Mouse (Mus musculus): Measurements from ENCODE around the gene Agrn. TPM values are rescaled to one million over a fixed set of nuclear protein-coding genes. Genes with fewer than 3 reads are reported as not detected.

The Agrn gene
- polyA plus RNA-seq, 1 experiment: 98.6 TPM

- WGBS: 79% methylated on average over 30 of the region's 30 CpGs
- TF ChIP-seq POLR2A (IDR thresholded peaks at IDR 0.05; ENCODE audit: low read depth, low read length) (no peak), CTCF (conservative IDR thresholded peaks at IDR 0.05; ENCODE audit: insufficient read depth, insufficient read length, low read depth, low read length) (no peak)
- H3K27me3 ChIP-seq (replicated peaks; ENCODE audit: control insufficient read depth, insufficient read depth, low read length): no peaks in the 10 kb centered on the region
- no peak overlapping the region for H3K4me3 ChIP-seq (ENCODE audit: insufficient read depth, low read depth, low read length)
- no peak overlapping the region for H3K27ac ChIP-seq (ENCODE audit: insufficient read depth, low read depth, low read length)
- peak; percentile 10 for DNase-seq
- no peaks in the 10 kb centered on the region for H3K4me1 ChIP-seq (ENCODE audit: control insufficient read depth, insufficient read depth, low read length)
- no peaks in the 10 kb centered on the region for H3K36me3 ChIP-seq (ENCODE audit: control insufficient read depth, insufficient read depth, low read length)
These were observed 60.8 kb downstream of the Agrn start for GRCm38 (mm10) chr4:156136285-156137100.

GRCm38 (mm10) chr4:156135801-156136200 is 61.5 kb downstream of the Agrn start:
- Histone ChIP-seq H3K4me1 (ENCODE audit: control insufficient read depth, insufficient read depth, low read length) (no peaks in the 10 kb centered on the region), H3K4me3 (ENCODE audit: insufficient read depth, low read depth, low read length) (no peak overlapping the region), H3K36me3 (ENCODE audit: control insufficient read depth, insufficient read depth, low read length) (no peaks in the 10 kb centered on the region), H3K27ac (ENCODE audit: insufficient read depth, low read depth, low read length) (no peak overlapping the region), H3K27me3 (replicated peaks; ENCODE audit: control insufficient read depth, insufficient read depth, low read length) (no peaks in the 10 kb centered on the region)
- 93% methylated on average over 14 of the region's 14 CpGs for WGBS
- DNase-seq: no peak
- TF ChIP-seq POLR2A (IDR thresholded peaks at IDR 0.05; ENCODE audit: low read depth, low read length): no peak
- no peak for TF ChIP-seq CTCF (conservative IDR thresholded peaks at IDR 0.05; ENCODE audit: insufficient read depth, insufficient read length, low read depth, low read length)

GRCm38 (mm10) chr4:156135112-156135511 is 62.2 kb downstream of the Agrn start:
- H3K27me3 ChIP-seq (replicated peaks; ENCODE audit: control insufficient read depth, insufficient read depth, low read length): no peaks in the 10 kb centered on the region
- 90% methylated on average over 13 of the region's 13 CpGs for WGBS
- DNase-seq: no peak
- TF ChIP-seq CTCF (conservative IDR thresholded peaks at IDR 0.05; ENCODE audit: insufficient read depth, insufficient read length, low read depth, low read length): no peak
- TF ChIP-seq POLR2A (IDR thresholded peaks at IDR 0.05; ENCODE audit: low read depth, low read length): no peak
- no peaks in the 10 kb centered on the region for H3K4me1 ChIP-seq (ENCODE audit: control insufficient read depth, insufficient read depth, low read length)
- H3K27ac ChIP-seq (ENCODE audit: insufficient read depth, low read depth, low read length): no peak overlapping the region
- no peaks in the 10 kb centered on the region for H3K36me3 ChIP-seq (ENCODE audit: control insufficient read depth, insufficient read depth, low read length)
- no peak overlapping the region for H3K4me3 ChIP-seq (ENCODE audit: insufficient read depth, low read depth, low read length)

GRCm38 (mm10) chr4:156133943-156134605 is 63.2 kb downstream of the Agrn start:
- DNase-seq: peak; percentile 39
- no peak for TF ChIP-seq CTCF (conservative IDR thresholded peaks at IDR 0.05; ENCODE audit: insufficient read depth, insufficient read length, low read depth, low read length)
- TF ChIP-seq POLR2A (IDR thresholded peaks at IDR 0.05; ENCODE audit: low read depth, low read length): no peak
- WGBS: 68% methylated on average over 12 of the region's 12 CpGs
- H3K27me3 ChIP-seq (replicated peaks; ENCODE audit: control insufficient read depth, insufficient read depth, low read length): no peaks in the 10 kb centered on the region
- no peak overlapping the region for H3K4me3 ChIP-seq (ENCODE audit: insufficient read depth, low read depth, low read length)
- H3K4me1 ChIP-seq (ENCODE audit: control insufficient read depth, insufficient read depth, low read length): no peaks in the 10 kb centered on the region
- H3K27ac ChIP-seq (ENCODE audit: insufficient read depth, low read depth, low read length): 0 out of 2 replicates have a peak overlapping the region, but pooled peaks have one; percentile 19
- no peaks in the 10 kb centered on the region for H3K36me3 ChIP-seq (ENCODE audit: control insufficient read depth, insufficient read depth, low read length)

GRCm38 (mm10) chr4:156133334-156133733 is 64.0 kb downstream of the Agrn start:
- 80% methylated on average over 5 of the region's 5 CpGs for WGBS
- Histone ChIP-seq H3K27me3 (replicated peaks; ENCODE audit: control insufficient read depth, insufficient read depth, low read length) (no peaks in the 10 kb centered on the region), H3K36me3 (ENCODE audit: control insufficient read depth, insufficient read depth, low read length) (no peaks in the 10 kb centered on the region), H3K4me1 (ENCODE audit: control insufficient read depth, insufficient read depth, low read length) (no peaks in the 10 kb centered on the region), H3K4me3 (ENCODE audit: insufficient read depth, low read depth, low read length) (no peak overlapping the region), H3K27ac (ENCODE audit: insufficient read depth, low read depth, low read length) (no peak overlapping the region)
- no peak for DNase-seq
- no peak for TF ChIP-seq POLR2A (IDR thresholded peaks at IDR 0.05; ENCODE audit: low read depth, low read length)
- no peak for TF ChIP-seq CTCF (conservative IDR thresholded peaks at IDR 0.05; ENCODE audit: insufficient read depth, insufficient read length, low read depth, low read length)

- TF ChIP-seq CTCF (conservative IDR thresholded peaks at IDR 0.05; ENCODE audit: insufficient read depth, insufficient read length, low read depth, low read length) (no peak), POLR2A (IDR thresholded peaks at IDR 0.05; ENCODE audit: low read depth, low read length) (no peak)
- H3K27me3 ChIP-seq (replicated peaks; ENCODE audit: control insufficient read depth, insufficient read depth, low read length): no peaks in the 10 kb centered on the region
- no peaks in the 10 kb centered on the region for H3K4me1 ChIP-seq (ENCODE audit: control insufficient read depth, insufficient read depth, low read length)
- H3K4me3 ChIP-seq (ENCODE audit: insufficient read depth, low read depth, low read length): no peak overlapping the region
- 63% methylated on average over 10 of the region's 10 CpGs for WGBS
- no peak for DNase-seq
- no peak overlapping the region for H3K27ac ChIP-seq (ENCODE audit: insufficient read depth, low read depth, low read length)
- no peaks in the 10 kb centered on the region for H3K36me3 ChIP-seq (ENCODE audit: control insufficient read depth, insufficient read depth, low read length)
These were observed 66.3 kb downstream of the Agrn start for GRCm38 (mm10) chr4:156130940-156131339.

- TF ChIP-seq POLR2A (IDR thresholded peaks at IDR 0.05; ENCODE audit: low read depth, low read length) (no peak), CTCF (conservative IDR thresholded peaks at IDR 0.05; ENCODE audit: insufficient read depth, insufficient read length, low read depth, low read length) (no peak)
- no peaks in the 10 kb centered on the region for H3K36me3 ChIP-seq (ENCODE audit: control insufficient read depth, insufficient read depth, low read length)
- no peaks in the 10 kb centered on the region for H3K27me3 ChIP-seq (replicated peaks; ENCODE audit: control insufficient read depth, insufficient read depth, low read length)
- H3K4me1 ChIP-seq (ENCODE audit: control insufficient read depth, insufficient read depth, low read length): no peaks in the 10 kb centered on the region
- 29% methylated on average over 15 of the region's 15 CpGs for WGBS
- H3K4me3 ChIP-seq (ENCODE audit: insufficient read depth, low read depth, low read length): no peak within 1 kb of the TSS
- DNase-seq: no peak
- H3K27ac ChIP-seq (ENCODE audit: insufficient read depth, low read depth, low read length): no peak within 1 kb of the TSS
These were observed 66.9 kb downstream of the Agrn start, which contains the start of gene Rnf223 for GRCm38 (mm10) chr4:156130436-156130835. Gene Rnf223, plus strand, starts transcription at chr4:156130513.

Data from kidney, adult 2 months (tissue).